Mouse (Mus musculus): ENCODE results near the gene Krt27. TPM values are rescaled to one million over a fixed set of nuclear protein-coding genes. Genes with fewer than 3 reads are reported as not detected.

Krt27 gene
- polyA plus RNA-seq, 1 experiment from 2014 or later, result not detected

DNA sequence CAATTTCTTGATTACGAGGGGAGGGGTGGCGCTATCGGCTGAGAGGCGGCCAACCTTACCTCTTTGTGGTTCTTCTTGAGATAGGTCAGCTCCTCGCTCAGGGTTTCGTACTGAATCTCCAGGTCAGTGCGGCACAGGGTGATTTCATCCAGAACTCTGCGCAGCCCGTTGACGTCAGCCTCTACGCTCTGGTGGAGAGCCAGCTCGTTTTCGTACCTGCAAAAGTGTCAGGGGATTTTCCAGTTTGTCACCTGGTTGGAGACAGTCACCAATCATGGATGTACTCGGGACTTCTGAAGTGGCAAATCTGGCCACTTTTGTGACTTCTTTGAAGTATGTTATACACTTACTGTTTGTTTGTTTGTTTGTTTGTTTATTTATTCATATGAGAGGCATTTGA is 29.8 kb downstream of the Krt27 start:
- no peak for ATAC-seq
- Histone ChIP-seq H3K36me3 (ENCODE audit: poor library complexity, severe bottlenecking) (no peaks in the 10 kb centered on the region), H3K27me3 (no peaks in the 10 kb centered on the region), H3K9me3 (replicated peaks) (no peaks in the 10 kb centered on the region), H3K27ac (no peak overlapping the region), H3K4me2 (no peak overlapping the region), H3K4me1 (peaks cover 4% of the 10 kb centered on the region; the same call in 1 of the 2 replicates), H3K9ac (no peak overlapping the region), H3K4me3 (no peak overlapping the region)
- WGBS, result 92% methylated on average over 14 of the region's 14 CpGs

DNA sequence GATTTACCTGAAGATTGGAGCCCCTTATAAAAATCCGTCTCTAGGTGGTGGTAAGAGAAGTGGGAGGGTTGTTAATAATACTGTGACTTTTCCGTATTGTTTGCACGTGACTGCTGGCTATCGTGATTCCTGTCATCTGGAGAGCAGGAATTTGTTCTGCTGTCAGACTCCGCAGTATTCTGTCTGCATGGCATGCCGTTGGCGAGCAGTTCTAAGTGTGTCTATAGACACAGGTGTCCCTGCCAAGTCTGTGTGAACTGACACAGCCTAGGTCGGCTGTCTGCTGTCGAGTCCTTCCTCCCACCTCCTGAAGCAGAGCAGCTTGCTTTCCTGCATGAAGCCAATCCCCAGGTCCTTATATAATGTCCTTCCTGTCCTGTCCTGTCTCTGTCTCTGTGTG is 31.8 kb downstream of the Krt27 start:
- no peaks in the 10 kb centered on the region for H3K27me3 ChIP-seq
- H3K9ac ChIP-seq, result no peak overlapping the region
- ATAC-seq, result no peak
- H3K27ac ChIP-seq, result no peak overlapping the region
- no peak overlapping the region for H3K4me2 ChIP-seq
- no peak overlapping the region for H3K4me3 ChIP-seq
- no peaks in the 10 kb centered on the region for H3K9me3 ChIP-seq (replicated peaks)
- H3K36me3 ChIP-seq (ENCODE audit: poor library complexity, severe bottlenecking), result no peaks in the 10 kb centered on the region
- peaks cover 4% of the 10 kb centered on the region; the same call in 1 of the 2 replicates for H3K4me1 ChIP-seq
- WGBS, result 82% methylated on average over 9 of the region's 9 CpGs

GRCm38 (mm10) chr11:99316543-99316942 is 34.4 kb downstream of the Krt27 start:
- no peak overlapping the region for H3K4me2 ChIP-seq
- ATAC-seq, result no peak
- H3K27ac ChIP-seq, result no peak overlapping the region
- no peak overlapping the region; the same call in 1 of the 2 replicates for H3K9ac ChIP-seq
- WGBS, result 71% methylated on average over 8 of the region's 8 CpGs
- H3K36me3 ChIP-seq (ENCODE audit: poor library complexity, severe bottlenecking), result no peaks in the 10 kb centered on the region
- no peak overlapping the region for H3K4me3 ChIP-seq
- H3K9me3 ChIP-seq (replicated peaks), result no peaks in the 10 kb centered on the region
- no peaks in the 10 kb centered on the region for H3K27me3 ChIP-seq
- peaks cover 4% of the 10 kb centered on the region; the same call in 1 of the 2 replicates for H3K4me1 ChIP-seq

DNA sequence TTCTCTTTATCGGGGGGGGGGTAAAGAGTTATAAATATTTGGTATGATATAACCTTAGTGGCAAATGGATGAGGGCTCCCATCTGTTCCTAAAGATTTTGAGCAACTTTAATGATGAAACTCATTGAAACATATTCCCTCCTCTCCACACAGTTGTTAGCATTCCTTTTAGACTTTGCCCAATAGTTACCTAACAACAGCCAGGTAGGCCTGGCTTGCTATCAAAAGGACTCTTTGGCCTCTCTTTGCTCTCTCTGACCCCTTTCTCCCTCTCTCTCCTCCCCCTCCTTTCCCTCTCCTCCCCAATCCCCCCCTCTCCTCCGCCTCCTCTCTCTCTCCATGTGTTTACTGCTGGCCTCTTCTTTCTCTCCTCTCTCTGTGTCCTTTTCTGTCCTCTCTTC is 36.3 kb downstream of the Krt27 start:
- Histone ChIP-seq H3K9ac (no peak overlapping the region), H3K36me3 (ENCODE audit: poor library complexity, severe bottlenecking) (no peaks in the 10 kb centered on the region), H3K27me3 (no peaks in the 10 kb centered on the region), H3K4me1 (peaks cover 4% of the 10 kb centered on the region; the same call in 1 of the 2 replicates), H3K4me3 (no peak overlapping the region), H3K27ac (no peak overlapping the region), H3K4me2 (no peak overlapping the region), H3K9me3 (replicated peaks) (no peaks in the 10 kb centered on the region)
- 93% methylated on average over 2 of the region's 2 CpGs for WGBS
- no peak for ATAC-seq

DNA sequence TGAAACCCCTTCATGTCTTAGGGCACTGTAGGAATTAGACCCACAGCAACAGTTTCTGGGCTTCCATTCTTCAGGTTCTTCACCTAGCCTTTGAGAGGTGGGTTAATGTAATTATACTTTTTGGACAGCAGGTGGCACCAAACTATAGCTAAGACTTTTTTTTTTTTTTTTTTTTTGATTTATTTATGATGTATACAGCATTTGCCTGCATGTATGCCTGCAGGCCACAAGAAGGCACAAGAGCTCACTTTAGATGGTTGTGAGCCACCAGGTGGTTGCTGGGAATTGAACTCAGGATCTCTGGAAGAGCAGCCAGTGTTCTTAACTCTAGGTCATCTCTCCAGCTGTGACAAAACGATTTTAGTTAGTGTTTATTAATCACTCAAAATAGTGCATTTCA is 40.0 kb downstream of the Krt27 start:
- ATAC-seq, result no peak
- WGBS, result 83% methylated on average over 1 of the region's 1 CpGs
- Histone ChIP-seq H3K27ac (no peak overlapping the region), H3K36me3 (ENCODE audit: poor library complexity, severe bottlenecking) (no peaks in the 10 kb centered on the region), H3K4me1 (no peaks in the 10 kb centered on the region), H3K4me3 (no peak overlapping the region), H3K27me3 (no peaks in the 10 kb centered on the region), H3K9ac (no peak overlapping the region), H3K4me2 (no peak overlapping the region), H3K9me3 (replicated peaks) (no peaks in the 10 kb centered on the region)

GRCm38 (mm10) chr11:99307579-99307978 is 43.3 kb downstream of the Krt27 start:
- Histone ChIP-seq H3K9me3 (replicated peaks) (no peaks in the 10 kb centered on the region), H3K4me1 (no peaks in the 10 kb centered on the region), H3K36me3 (ENCODE audit: poor library complexity, severe bottlenecking) (no peaks in the 10 kb centered on the region), H3K4me2 (no peak overlapping the region), H3K27me3 (no peaks in the 10 kb centered on the region), H3K27ac (no peak overlapping the region), H3K4me3 (no peak overlapping the region), H3K9ac (no peak overlapping the region)
- ATAC-seq, result peak; percentile 59; the same call in 1 of the 2 replicates
- 33% methylated on average over 2 of the region's 2 CpGs for WGBS

Other genes starting within 250 kb of the Krt27 start
- gene Ccr7, start 196.0 kb downstream of the Krt27 start, polyA plus RNA-seq (2015; fragmentation: Nextera tagmentation; extraction: Ambion mirVana), result 0.14 TPM in 1 of 2 replicates, not detected in the other
- gene Smarce1, start 120.1 kb downstream of the Krt27 start, polyA plus RNA-seq (2015; fragmentation: Nextera tagmentation; extraction: Ambion mirVana), result 375 and 388 TPM in 2 replicates
- 0.97 and 1.4 TPM in 2 replicates for gene Krt222, start 107.0 kb downstream of the Krt27 start, polyA plus RNA-seq (2015; fragmentation: Nextera tagmentation; extraction: Ambion mirVana)
- not detected in 2 replicates for gene Krt24, start 65.8 kb downstream of the Krt27 start, polyA plus RNA-seq (2015; fragmentation: Nextera tagmentation; extraction: Ambion mirVana)
- gene Krt25, start 28.2 kb downstream of the Krt27 start, polyA plus RNA-seq (2015; fragmentation: Nextera tagmentation; extraction: Ambion mirVana), result not detected in 2 replicates
- 0.09 TPM in 1 of 2 replicates, not detected in the other for gene Krt26, start 13.1 kb downstream of the Krt27 start, polyA plus RNA-seq (2015; fragmentation: Nextera tagmentation; extraction: Ambion mirVana)
- gene Krt28, start 23.8 kb upstream of the Krt27 start, polyA plus RNA-seq (2015; fragmentation: Nextera tagmentation; extraction: Ambion mirVana), result 0.17 and 0.21 TPM in 2 replicates
- gene Krt10, start 38.3 kb upstream of the Krt27 start, polyA plus RNA-seq (2015; fragmentation: Nextera tagmentation; extraction: Ambion mirVana), result 31.4 and 39.8 TPM in 2 replicates
- gene Krt12, start 71.2 kb upstream of the Krt27 start, polyA plus RNA-seq (2015; fragmentation: Nextera tagmentation; extraction: Ambion mirVana), result 0.15 TPM in 1 of 2 replicates, not detected in the other
- gene Krt20, start 87.0 kb upstream of the Krt27 start, polyA plus RNA-seq (2015; fragmentation: Nextera tagmentation; extraction: Ambion mirVana), result 0.11 TPM in 1 of 2 replicates, not detected in the other
- gene Krt23, start 142.0 kb upstream of the Krt27 start, polyA plus RNA-seq (2015; fragmentation: Nextera tagmentation; extraction: Ambion mirVana), result not detected in 2 replicates
- gene Krt39, start 170.2 kb upstream of the Krt27 start, polyA plus RNA-seq (2015; fragmentation: Nextera tagmentation; extraction: Ambion mirVana), result not detected in 2 replicates
- not detected in 2 replicates for gene Krt40, start 192.1 kb upstream of the Krt27 start, polyA plus RNA-seq (2015; fragmentation: Nextera tagmentation; extraction: Ambion mirVana)
- gene Krtap3-3, start 199.8 kb upstream of the Krt27 start, polyA plus RNA-seq (2015; fragmentation: Nextera tagmentation; extraction: Ambion mirVana), result not detected in 2 replicates
- gene Krtap3-2, start 205.7 kb upstream of the Krt27 start, polyA plus RNA-seq (2015; fragmentation: Nextera tagmentation; extraction: Ambion mirVana), result not detected in 2 replicates
- gene Gm11939, start 208.4 kb upstream of the Krt27 start, polyA plus RNA-seq (2015; fragmentation: Nextera tagmentation; extraction: Ambion mirVana), result not detected in 2 replicates
- not detected in 2 replicates for gene Krtap3-1, start 215.5 kb upstream of the Krt27 start, polyA plus RNA-seq (2015; fragmentation: Nextera tagmentation; extraction: Ambion mirVana)
- gene Krtap1-5, start 229.9 kb upstream of the Krt27 start, polyA plus RNA-seq (2015; fragmentation: Nextera tagmentation; extraction: Ambion mirVana), result not detected in 2 replicates
- gene Krtap1-4, start 232.6 kb upstream of the Krt27 start, polyA plus RNA-seq (2015; fragmentation: Nextera tagmentation; extraction: Ambion mirVana), result not detected in 2 replicates
- not detected in 2 replicates for gene Krtap1-3, start 240.2 kb upstream of the Krt27 start, polyA plus RNA-seq (2015; fragmentation: Nextera tagmentation; extraction: Ambion mirVana)
- gene Krtap9-3, start 247.0 kb upstream of the Krt27 start, polyA plus RNA-seq (2015; fragmentation: Nextera tagmentation; extraction: Ambion mirVana), result not detected in 2 replicates